Comparison of ENCODE assay signal across 7 mouse cellular contexts in genomic region chr10:99107964-99108363, GRCm38 (mm10). TPM values are rescaled to one million over a fixed set of nuclear protein-coding genes. Genes with fewer than 3 reads are reported as not detected.
A peak's percentile ranks its signal among the peaks of the same experiment; 100 is the strongest.
DNase-seq lines count a peak whose midpoint lies in the region; ATAC-seq and TF ChIP-seq lines count a peak whose summit lies in the region.

Galnt4 (plus strand) TSS chr10:99108159.

- peak within 1 kb of the TSS; percentile 98 for H3K4me3 ChIP-seq in limb, embryonic 12.5 days (replicated peaks)
- H3K4me3 ChIP-seq in midbrain, embryonic 14.5 days (replicated peaks; ENCODE audit: low read depth, low read length): peak within 1 kb of the TSS; percentile 92
- peak within 1 kb of the TSS; percentile 99 for H3K4me3 ChIP-seq in spleen, adult 2 months (ENCODE audit: extremely low read depth, insufficient read depth, insufficient read length)

- H3K4me2 ChIP-seq in limb, embryonic 12.5 days: peak within 1 kb of the TSS; percentile 91
- peak within 1 kb of the TSS; percentile 93 for H3K4me2 ChIP-seq in midbrain, embryonic 14.5 days (ENCODE audit: low read length)

- no peaks in the 10 kb centered on the region for H3K9me3 ChIP-seq in limb, embryonic 12.5 days
- H3K9me3 ChIP-seq in midbrain, embryonic 14.5 days (ENCODE audit: control insufficient read depth, low read length): no peaks in the 10 kb centered on the region

- peaks cover 16% of the 10 kb centered on the region for H3K36me3 ChIP-seq in limb, embryonic 12.5 days
- peaks cover 16% of the 10 kb centered on the region for H3K36me3 ChIP-seq in midbrain, embryonic 14.5 days (ENCODE audit: control insufficient read depth, insufficient read depth, low read length)
- H3K36me3 ChIP-seq in spleen, adult 2 months (ENCODE audit: control insufficient read depth, insufficient read depth, low read length): peaks cover 1% of the 10 kb centered on the region; the same call in 1 of the 2 replicates

- TF ChIP-seq CTCF in spleen, adult 2 months (IDR thresholded peaks at IDR 0.05; ENCODE audit: extremely low read depth, insufficient read depth, insufficient read length, insufficient replicate concordance): peak; percentile 58; the same call in 1 of the 2 replicates

- peak; percentile 87 to 95 for DNase-seq in adrenal gland, adult (ENCODE audit: inconsistent age in 2 of 2, low spot score in 1 of 2)
- DNase-seq in gastrocnemius, postnatal 10 days: peak; percentile 64
- DNase-seq in midbrain, embryonic 14.5 days: peak; percentile 78
- peak; percentile 73 to 80 for DNase-seq in spleen, adult 2 months (ENCODE audit: low read depth in 1 of 2, low spot score in 2 of 2)

- peak; percentile 88 for ATAC-seq in common myeloid progenitor, adult 5-6 weeks (replicated peaks; ENCODE audit: low read depth, poor library complexity, severe bottlenecking)
- peak; percentile 83 for ATAC-seq in inflammation-experienced regulatory T-cells, adult 6 months
- ATAC-seq in limb, embryonic 12.5 days (ENCODE audit: insufficient number of reproducible peaks, insufficient read depth, low FRiP score, low TSS enrichment, low read depth): peak; percentile 85
- peak; percentile 74 for ATAC-seq in midbrain, embryonic 14.5 days (ENCODE audit: low FRiP score, low TSS enrichment)

- TF ChIP-seq POLR2A in spleen, adult 2 months (IDR thresholded peaks at IDR 0.05; ENCODE audit: low read depth, low read length): peak; percentile 36

- H3K27ac ChIP-seq in limb, embryonic 12.5 days: peak within 1 kb of the TSS; percentile 91
- H3K27ac ChIP-seq in midbrain, embryonic 14.5 days (replicated peaks; ENCODE audit: low read depth, low read length): peak within 1 kb of the TSS; percentile 91
- H3K27ac ChIP-seq in spleen, adult 2 months (ENCODE audit: insufficient read depth, low read length): peak within 1 kb of the TSS; percentile 98

- peaks cover 15% of the 10 kb centered on the region for H3K4me1 ChIP-seq in limb, embryonic 12.5 days (replicated peaks)
- peaks cover 10% of the 10 kb centered on the region for H3K4me1 ChIP-seq in midbrain, embryonic 14.5 days (ENCODE audit: control insufficient read depth, insufficient read depth, low read length)
- peaks cover 18% of the 10 kb centered on the region; the same call in 1 of the 2 replicates for H3K4me1 ChIP-seq in spleen, adult 2 months (ENCODE audit: control insufficient read depth, insufficient read depth, insufficient read length)

- H3K27me3 ChIP-seq in limb, embryonic 12.5 days: no peaks in the 10 kb centered on the region
- H3K27me3 ChIP-seq in midbrain, embryonic 14.5 days (ENCODE audit: control insufficient read depth, insufficient read depth, low read length): no peaks in the 10 kb centered on the region
- H3K27me3 ChIP-seq in spleen, adult 2 months (ENCODE audit: control insufficient read depth, insufficient read depth, low read length): no peaks in the 10 kb centered on the region

- H3K9ac ChIP-seq in limb, embryonic 12.5 days (replicated peaks): peak within 1 kb of the TSS; percentile 89
- H3K9ac ChIP-seq in midbrain, embryonic 14.5 days (replicated peaks; ENCODE audit: low read length): peak within 1 kb of the TSS; percentile 90

- WGBS in limb, embryonic 12.5 days: under 1% methylated on average over 22 of the region's 22 CpGs
- under 1% methylated on average over 22 of the region's 22 CpGs for WGBS in midbrain, embryonic 14.5 days
- WGBS in spleen, adult 2 months: under 1% methylated on average over 22 of the region's 22 CpGs

RNA-seq across cellular contexts. Expression of gene Galnt4, which starts in this region (rescaled TPM):
- total RNA-seq in common myeloid progenitor, adult 5-6 weeks (2017): 9.2 and 9.6 TPM in 2 replicates
- 1 to 10 TPM; 5.0 to 6.0 TPM for total RNA-seq in gastrocnemius, postnatal 10 days (2021)
- 1 to 10 TPM; 2.6 to 3.4 (median 3.4) TPM for polyA plus RNA-seq in inflammation-experienced regulatory T-cells, adult 6 months (2017; shearing (Covaris generic))
- 7.7 and 8.4 TPM in 2 replicates for polyA plus RNA-seq in limb, embryonic 12.5 days (2016; fragmentation: Nextera tagmentation; extraction: Ambion mirVana)
- polyA plus RNA-seq in midbrain, embryonic 14.5 days (2014; fragmentation: Nextera tagmentation; extraction: Ambion mirVana): 2.3 and 3.7 TPM in 2 replicates
- 1.5 TPM in 2 replicates for polyA plus RNA-seq in spleen, adult 2 months (2012; rRNA removed)

Comparison
In these comparisons a context has a peak if more than half of its experiments do, and no peak if none do; other contexts are left out.
1. Peak in every context shown above with its lines: DNase-seq, ATAC-seq, H3K4me3 ChIP-seq and H3K27ac ChIP-seq.